Mouse (Mus musculus): Measurements from ENCODE around the gene Aff1. TPM values are rescaled to one million over a fixed set of nuclear protein-coding genes. Genes with fewer than 3 reads are reported as not detected.

The Aff1 gene
- polyA plus RNA-seq, 1 experiment from 2014 or later = 7.1 TPM

DNA sequence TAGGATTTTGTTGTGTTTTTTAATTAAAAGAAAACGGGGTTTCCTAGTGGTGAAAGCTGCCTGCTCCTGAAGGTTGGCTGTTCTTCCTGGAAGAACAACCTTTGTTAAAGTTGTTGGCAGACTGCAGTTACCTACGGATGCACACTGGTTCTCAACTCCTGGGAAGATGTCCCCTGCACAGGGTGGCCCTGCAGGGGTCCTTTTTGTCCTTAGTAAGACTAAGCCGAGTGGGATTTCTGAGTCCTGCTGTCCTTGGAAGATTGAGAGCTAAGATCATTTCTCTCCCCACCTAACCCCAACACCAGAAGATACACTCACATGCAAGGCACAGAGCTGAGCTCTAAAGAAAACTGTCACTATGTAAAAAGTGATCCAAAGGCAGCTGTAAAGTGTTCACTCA, 32.6 kb downstream of the Aff1 start:
- H3K9me3 ChIP-seq (ENCODE audit: control insufficient read depth, low read length) = no peaks in the 10 kb centered on the region
- H3K4me2 ChIP-seq (ENCODE audit: low read depth, low read length, severe bottlenecking) = 0 out of 2 replicates have a peak overlapping the region, but pooled peaks have one; percentile 18
- WGBS = 5% methylated on average over 3 of the region's 3 CpGs
- no peak overlapping the region for H3K9ac ChIP-seq (ENCODE audit: low read length)
- H3K36me3 ChIP-seq (ENCODE audit: control insufficient read depth, insufficient read depth, low read length) = no peaks in the 10 kb centered on the region
- H3K4me1 ChIP-seq (replicated peaks; ENCODE audit: control insufficient read depth, insufficient read depth, low read length) = peaks cover 4% of the 10 kb centered on the region; the same call in 1 of the 2 replicates
- no peaks in the 10 kb centered on the region for H3K27me3 ChIP-seq (ENCODE audit: control insufficient read depth, insufficient read depth, low read length)
- H3K4me3 ChIP-seq (ENCODE audit: low read depth, low read length) = no peak overlapping the region
- no peak for DNase-seq (ENCODE audit: low spot score)
- no peak overlapping the region for H3K27ac ChIP-seq (ENCODE audit: low read depth, low read length)
- no peak for ATAC-seq (replicated peaks; ENCODE audit: low FRiP score)

DNA sequence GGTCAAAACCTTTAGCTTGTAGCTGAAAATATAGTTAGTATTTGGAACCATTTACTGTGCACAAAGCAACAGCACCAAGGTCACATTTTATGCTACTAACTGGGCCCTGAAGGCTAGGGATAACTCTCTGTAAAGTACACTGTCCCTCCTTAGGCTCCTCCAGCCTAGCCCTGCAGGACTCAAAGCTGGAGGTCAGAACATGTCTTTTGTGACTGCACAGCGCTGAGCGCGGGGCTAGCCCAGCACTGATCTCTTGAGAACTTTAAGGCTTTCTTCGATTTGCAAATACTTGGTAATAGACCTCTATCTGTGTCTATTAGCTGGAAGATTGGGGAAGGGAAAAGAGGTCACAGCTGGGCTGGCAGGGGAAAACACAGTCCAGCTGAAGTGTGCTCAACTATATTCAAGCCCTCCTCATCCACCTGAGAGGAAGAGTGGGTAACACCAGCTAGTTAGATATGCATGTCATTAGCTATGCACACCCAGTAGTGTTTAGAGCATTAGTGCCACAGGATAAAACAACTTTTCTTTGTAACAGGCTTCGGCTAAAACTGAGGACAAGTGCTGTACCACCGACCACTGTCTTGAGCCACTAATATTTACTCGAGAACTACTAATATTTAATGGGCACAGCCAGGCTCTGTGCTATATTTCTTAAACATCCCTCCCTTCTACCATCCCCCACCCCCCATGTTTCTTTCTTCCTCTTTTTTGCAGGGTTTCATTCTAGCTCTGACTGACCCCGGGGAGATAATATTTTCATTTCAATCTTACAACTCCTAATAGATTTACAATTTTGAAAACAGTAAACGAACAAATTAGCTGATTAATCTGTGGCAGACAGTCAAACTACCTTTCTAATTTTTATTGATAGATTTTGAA, 33.3 kb downstream of the Aff1 start:
- Histone ChIP-seq H3K27me3 (ENCODE audit: control insufficient read depth, insufficient read depth, low read length) (no peaks in the 10 kb centered on the region), H3K27ac (ENCODE audit: low read depth, low read length) (no peak overlapping the region), H3K4me2 (ENCODE audit: low read depth, low read length, severe bottlenecking) (no peak overlapping the region), H3K9me3 (ENCODE audit: control insufficient read depth, low read length) (no peaks in the 10 kb centered on the region), H3K36me3 (ENCODE audit: control insufficient read depth, insufficient read depth, low read length) (no peaks in the 10 kb centered on the region), H3K4me1 (replicated peaks; ENCODE audit: control insufficient read depth, insufficient read depth, low read length) (peaks cover 4% of the 10 kb centered on the region; the same call in 1 of the 2 replicates), H3K4me3 (ENCODE audit: low read depth, low read length) (no peak overlapping the region), H3K9ac (ENCODE audit: low read length) (no peak overlapping the region)
- 53% methylated on average over 9 of the region's 9 CpGs for WGBS
- ATAC-seq (replicated peaks; ENCODE audit: low FRiP score) = no peak
- no peak for DNase-seq (ENCODE audit: low spot score)

DNA sequence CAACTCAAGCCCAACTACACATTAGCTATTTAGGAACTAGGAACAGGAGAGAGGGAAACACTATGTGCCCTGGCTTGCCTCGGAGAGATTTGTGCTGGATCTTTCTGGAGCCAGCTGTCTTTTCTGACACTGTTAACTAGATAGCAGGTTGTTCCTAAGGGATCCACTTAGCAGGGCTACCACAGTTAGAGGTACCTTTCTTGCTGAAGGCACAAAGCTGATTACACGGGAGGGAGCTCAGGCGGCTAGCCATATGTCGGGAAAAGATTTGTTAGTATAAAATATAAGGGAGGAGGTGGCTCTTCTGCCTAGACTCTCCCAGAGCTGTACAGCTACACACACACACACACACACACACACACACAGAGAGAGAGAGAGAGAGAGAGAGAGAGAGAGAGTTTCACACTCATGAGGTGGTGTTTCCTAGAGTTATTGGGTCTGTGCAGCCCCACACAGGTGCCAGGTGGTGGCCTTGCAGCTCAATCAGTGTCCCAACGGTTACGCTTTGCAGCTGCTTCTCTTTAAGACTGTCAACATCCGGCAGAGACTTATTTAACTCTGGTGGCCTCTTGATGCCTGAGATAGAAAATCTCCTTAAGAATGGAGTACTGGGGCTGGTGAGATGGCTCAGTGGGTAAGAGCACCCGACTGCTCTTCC, 34.2 kb downstream of the Aff1 start:
- no peak for DNase-seq (ENCODE audit: low spot score)
- Histone ChIP-seq H3K9me3 (ENCODE audit: control insufficient read depth, low read length) (no peaks in the 10 kb centered on the region), H3K27ac (ENCODE audit: low read depth, low read length) (no peak overlapping the region), H3K4me2 (ENCODE audit: low read depth, low read length, severe bottlenecking) (no peak overlapping the region), H3K27me3 (ENCODE audit: control insufficient read depth, insufficient read depth, low read length) (no peaks in the 10 kb centered on the region), H3K4me3 (ENCODE audit: low read depth, low read length) (no peak overlapping the region), H3K36me3 (ENCODE audit: control insufficient read depth, insufficient read depth, low read length) (no peaks in the 10 kb centered on the region), H3K9ac (ENCODE audit: low read length) (no peak overlapping the region), H3K4me1 (replicated peaks; ENCODE audit: control insufficient read depth, insufficient read depth, low read length) (peaks cover 4% of the 10 kb centered on the region; the same call in 1 of the 2 replicates)
- ATAC-seq (replicated peaks; ENCODE audit: low FRiP score) = no peak
- WGBS = 58% methylated on average over 8 of the region's 8 CpGs

DNA sequence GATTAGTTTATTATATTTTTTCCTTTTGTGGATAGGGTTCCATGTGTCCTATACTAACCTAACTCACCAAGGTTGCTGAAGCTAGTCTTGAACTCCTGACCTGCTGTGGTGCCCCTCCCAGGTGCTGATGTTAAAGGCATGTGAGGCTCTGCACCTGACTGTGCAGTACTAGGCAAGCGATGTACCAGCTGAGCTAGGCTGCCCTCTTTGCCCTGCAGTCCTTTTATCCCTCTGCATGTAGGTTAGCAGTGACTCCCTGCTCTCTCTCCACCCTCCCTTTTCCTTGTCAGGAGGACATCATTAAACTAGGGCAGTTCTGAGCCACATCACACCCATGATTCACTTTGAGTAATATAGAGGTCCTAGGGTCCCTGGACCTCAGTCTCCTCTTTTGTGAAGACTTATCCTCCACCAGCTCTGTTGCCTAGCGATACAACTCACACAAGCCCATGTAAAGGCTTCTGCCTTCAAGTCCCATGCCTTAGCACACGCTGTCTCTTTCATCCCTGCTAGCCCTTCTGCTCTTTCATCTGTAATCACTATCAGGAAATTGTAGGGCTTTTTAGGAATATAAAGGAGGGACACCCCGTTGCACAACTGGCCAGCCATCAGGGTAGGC, 35.7 kb downstream of the Aff1 start:
- ATAC-seq (replicated peaks; ENCODE audit: low FRiP score) = no peak
- no peaks in the 10 kb centered on the region for H3K27me3 ChIP-seq (ENCODE audit: control insufficient read depth, insufficient read depth, low read length)
- no peaks in the 10 kb centered on the region for H3K36me3 ChIP-seq (ENCODE audit: control insufficient read depth, insufficient read depth, low read length)
- H3K9ac ChIP-seq (ENCODE audit: low read length) = no peak overlapping the region
- DNase-seq (ENCODE audit: low spot score) = no peak
- H3K4me1 ChIP-seq (replicated peaks; ENCODE audit: control insufficient read depth, insufficient read depth, low read length) = peaks cover 4% of the 10 kb centered on the region; the same call in 1 of the 2 replicates
- H3K27ac ChIP-seq (ENCODE audit: low read depth, low read length) = no peak overlapping the region
- 76% methylated on average over 4 of the region's 4 CpGs for WGBS
- no peak overlapping the region for H3K4me3 ChIP-seq (ENCODE audit: low read depth, low read length)
- no peaks in the 10 kb centered on the region for H3K9me3 ChIP-seq (ENCODE audit: control insufficient read depth, low read length)
- H3K4me2 ChIP-seq (ENCODE audit: low read depth, low read length, severe bottlenecking) = no peak overlapping the region

DNA sequence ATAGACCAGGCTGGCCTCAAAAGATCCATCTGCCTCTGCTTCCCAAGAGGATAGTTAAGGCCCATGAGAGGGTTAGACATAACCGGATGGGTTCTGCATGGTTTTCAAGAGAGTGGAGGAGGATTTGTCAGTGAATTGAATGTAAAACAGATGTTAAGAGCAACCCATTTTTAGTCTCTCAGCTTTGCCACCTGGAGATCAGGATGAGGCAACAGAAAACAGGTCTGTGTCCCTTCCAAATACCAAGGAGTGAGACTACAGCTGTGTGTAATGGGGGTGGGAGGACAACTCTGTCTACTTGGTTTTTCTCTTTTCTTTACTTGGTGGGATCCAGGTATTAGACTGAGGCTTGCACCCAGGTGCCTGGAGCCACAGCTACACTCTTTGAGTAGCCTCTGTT, 37.1 kb downstream of the Aff1 start:
- no peak overlapping the region for H3K4me2 ChIP-seq (ENCODE audit: low read depth, low read length, severe bottlenecking)
- H3K27ac ChIP-seq (ENCODE audit: low read depth, low read length) = no peak overlapping the region
- ATAC-seq (replicated peaks; ENCODE audit: low FRiP score) (no peak), DNase-seq (ENCODE audit: low spot score) (no peak)
- no peaks in the 10 kb centered on the region for H3K9me3 ChIP-seq (ENCODE audit: control insufficient read depth, low read length)
- H3K36me3 ChIP-seq (ENCODE audit: control insufficient read depth, insufficient read depth, low read length) = no peaks in the 10 kb centered on the region
- WGBS = 80% methylated on average over 1 of the region's 1 CpGs
- no peak overlapping the region for H3K9ac ChIP-seq (ENCODE audit: low read length)
- no peak overlapping the region for H3K4me3 ChIP-seq (ENCODE audit: low read depth, low read length)
- no peaks in the 10 kb centered on the region for H3K27me3 ChIP-seq (ENCODE audit: control insufficient read depth, insufficient read depth, low read length)
- H3K4me1 ChIP-seq (replicated peaks; ENCODE audit: control insufficient read depth, insufficient read depth, low read length) = peaks cover 4% of the 10 kb centered on the region; the same call in 1 of the 2 replicates

DNA sequence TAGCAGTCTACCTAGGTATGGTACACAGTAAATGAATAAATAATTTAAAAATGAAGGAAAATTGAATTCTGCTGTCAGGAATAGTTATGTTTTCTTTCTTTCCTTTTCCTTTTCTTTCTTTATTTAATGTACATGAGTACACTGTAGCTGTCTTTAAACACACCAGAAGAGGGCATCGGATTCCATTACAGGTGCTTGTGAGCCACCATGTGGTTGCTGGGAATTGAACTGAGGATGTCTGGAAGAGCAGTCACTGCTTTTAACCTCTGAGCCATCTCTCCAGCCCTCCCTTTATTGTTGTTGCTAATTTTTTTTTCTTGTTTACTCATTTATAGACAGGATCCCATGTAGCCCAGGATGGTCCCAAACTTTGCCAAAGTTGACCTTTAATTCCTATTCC, 38.0 kb downstream of the Aff1 start:
- no peaks in the 10 kb centered on the region for H3K9me3 ChIP-seq (ENCODE audit: control insufficient read depth, low read length)
- no peaks in the 10 kb centered on the region for H3K27me3 ChIP-seq (ENCODE audit: control insufficient read depth, insufficient read depth, low read length)
- H3K4me3 ChIP-seq (ENCODE audit: low read depth, low read length) = no peak overlapping the region
- H3K27ac ChIP-seq (ENCODE audit: low read depth, low read length) = no peak overlapping the region
- H3K36me3 ChIP-seq (ENCODE audit: control insufficient read depth, insufficient read depth, low read length) = no peaks in the 10 kb centered on the region
- H3K9ac ChIP-seq (ENCODE audit: low read length) = no peak overlapping the region
- no peak for ATAC-seq (replicated peaks; ENCODE audit: low FRiP score)
- H3K4me1 ChIP-seq (replicated peaks; ENCODE audit: control insufficient read depth, insufficient read depth, low read length) = no peaks in the 10 kb centered on the region; the same call in 1 of the 2 replicates
- H3K4me2 ChIP-seq (ENCODE audit: low read depth, low read length, severe bottlenecking) = no peak overlapping the region
- 93% methylated on average over 1 of the region's 1 CpGs for WGBS
- DNase-seq (ENCODE audit: low spot score) = no peak

DNA sequence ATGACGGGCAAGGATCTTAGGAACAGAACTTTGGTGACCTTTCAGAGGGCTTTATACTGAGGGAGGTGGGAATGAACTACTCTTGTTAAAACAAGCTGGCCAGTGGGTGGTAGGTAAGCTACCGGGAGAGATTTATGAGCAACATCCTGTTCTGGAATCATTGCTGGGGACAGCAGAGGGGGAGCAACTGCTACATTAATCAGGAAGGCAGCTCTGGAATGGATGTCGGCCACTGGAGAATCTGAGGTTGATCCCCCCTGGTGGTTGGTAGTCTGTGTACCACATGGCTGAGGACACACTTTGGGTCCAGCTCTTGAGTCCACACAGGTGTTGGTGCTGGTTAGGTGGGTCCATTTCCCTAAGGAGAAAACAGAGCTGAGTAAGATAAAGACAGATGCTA, 38.6 kb downstream of the Aff1 start:
- Histone ChIP-seq H3K4me2 (ENCODE audit: low read depth, low read length, severe bottlenecking) (no peak overlapping the region), H3K36me3 (ENCODE audit: control insufficient read depth, insufficient read depth, low read length) (no peaks in the 10 kb centered on the region), H3K4me1 (replicated peaks; ENCODE audit: control insufficient read depth, insufficient read depth, low read length) (no peaks in the 10 kb centered on the region; the same call in 1 of the 2 replicates), H3K4me3 (ENCODE audit: low read depth, low read length) (no peak overlapping the region), H3K27ac (ENCODE audit: low read depth, low read length) (no peak overlapping the region), H3K9me3 (ENCODE audit: control insufficient read depth, low read length) (no peaks in the 10 kb centered on the region), H3K27me3 (ENCODE audit: control insufficient read depth, insufficient read depth, low read length) (no peaks in the 10 kb centered on the region), H3K9ac (ENCODE audit: low read length) (no peak overlapping the region)
- no peak for DNase-seq (ENCODE audit: low spot score)
- ATAC-seq (replicated peaks; ENCODE audit: low FRiP score) = no peak
- 85% methylated on average over 3 of the region's 3 CpGs for WGBS

DNA sequence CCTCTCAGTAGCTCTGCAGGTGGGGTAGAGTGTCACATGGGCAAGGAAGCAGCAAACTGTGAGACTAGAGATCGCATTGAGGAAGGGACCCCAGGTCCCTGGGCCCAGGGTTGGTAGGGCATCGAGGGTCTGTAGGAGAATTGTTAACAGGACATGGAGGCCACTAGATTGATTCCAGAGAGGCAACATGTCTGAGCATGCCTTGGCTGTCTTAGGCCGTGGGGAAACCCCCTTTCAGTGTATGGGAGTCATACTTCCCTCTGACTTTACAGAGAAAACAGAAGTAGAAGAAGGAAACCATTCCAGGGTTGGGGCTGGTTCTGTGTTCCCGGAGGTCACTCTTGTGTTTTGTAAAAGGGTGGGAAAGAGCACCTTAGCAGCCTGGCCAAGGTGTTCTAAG, 40.4 kb downstream of the Aff1 start:
- no peak overlapping the region for H3K4me3 ChIP-seq (ENCODE audit: low read depth, low read length)
- no peak overlapping the region for H3K27ac ChIP-seq (ENCODE audit: low read depth, low read length)
- H3K4me1 ChIP-seq (replicated peaks; ENCODE audit: control insufficient read depth, insufficient read depth, low read length) = no peaks in the 10 kb centered on the region
- no peak overlapping the region for H3K9ac ChIP-seq (ENCODE audit: low read length)
- DNase-seq (ENCODE audit: low spot score) (no peak), ATAC-seq (replicated peaks; ENCODE audit: low FRiP score) (no peak)
- H3K9me3 ChIP-seq (ENCODE audit: control insufficient read depth, low read length) = no peaks in the 10 kb centered on the region
- no peaks in the 10 kb centered on the region for H3K36me3 ChIP-seq (ENCODE audit: control insufficient read depth, insufficient read depth, low read length)
- no peaks in the 10 kb centered on the region for H3K27me3 ChIP-seq (ENCODE audit: control insufficient read depth, insufficient read depth, low read length)
- 88% methylated on average over 4 of the region's 4 CpGs for WGBS
- H3K4me2 ChIP-seq (ENCODE audit: low read depth, low read length, severe bottlenecking) = no peak overlapping the region
